Mouse (Mus musculus): ENCODE measurements around the gene Rarg.

GRCm38 (mm10) chr15:102192820-102193386 is 64.4 kb downstream of the Rarg start:
- no peak for TF ChIP-seq CTCF (conservative IDR thresholded peaks at IDR 0.05; ENCODE audit: low read length)
- no peak for TF ChIP-seq NANOG (IDR thresholded peaks at IDR 0.05; ENCODE audit: borderline replicate concordance, low read length)
- no peak for TF ChIP-seq POU5F1 (IDR thresholded peaks at IDR 0.05; ENCODE audit: borderline replicate concordance, low read length)

Measured in E14TG2a.4 (cell line).